Mouse (Mus musculus) heart, adult 2 months (tissue): ENCODE data around the gene Tmem50b. TPM values are rescaled to one million over a fixed set of nuclear protein-coding genes. Genes with fewer than 3 reads are reported as not detected.

Experiments
- DNase-seq, 2 experiments: peaks; one replicate each; pipeline ENCODE4 v3.0.0; 2021
- H3K27ac ChIP-seq: fragments of 200-600 bp; 2 replicates; pipeline ENCODE4 v1.8.1; 2022
- H3K27me3 ChIP-seq: fragments of 200-500 bp; 2 replicates; pipeline ENCODE4 v1.6.1; 2012; ENCODE audit warnings: mild to moderate bottlenecking, low read length, inconsistent platforms, mixed read lengths; ENCODE audit not compliant: control insufficient read depth, insufficient read depth
- H3K36me3 ChIP-seq: fragments of 200-500 bp; 2 replicates; pipeline ENCODE4 v1.6.1; 2012; ENCODE audit warnings: low read length, inconsistent platforms; ENCODE audit not compliant: control insufficient read depth, insufficient read depth
- H3K4me1 ChIP-seq: fragments of 200-500 bp; 2 replicates; pipeline ENCODE4 v1.6.1; 2011; ENCODE audit warnings: low read length; ENCODE audit not compliant: control insufficient read depth, insufficient read depth
- H3K4me3 ChIP-seq: fragments of 200-600 bp; 2 replicates; pipeline ENCODE4 v1.8.1; 2022
- H3K79me2 ChIP-seq: fragments of 200-500 bp; replicated peaks from 2 replicates; pipeline ENCODE4 v1.6.1; 2012; ENCODE audit warnings: mild to moderate bottlenecking, inconsistent platforms, low read length, moderate library complexity, mixed read lengths; ENCODE audit not compliant: control insufficient read depth, insufficient read depth
- H3K9ac ChIP-seq: fragments of 200-500 bp; 2 replicates; pipeline ENCODE4 v1.6.1; 2012; ENCODE audit warnings: low read depth, mild to moderate bottlenecking, control low read depth, inconsistent platforms, low read length, mixed read lengths
- CTCF ChIP-seq: fragments of 200-600 bp; IDR thresholded peaks from 2 replicates; pipeline ENCODE4 v1.8.1; 2022; ENCODE audit warnings: antibody characterized with exemption, mild to moderate bottlenecking, moderate library complexity
- EP300 ChIP-seq: fragments of 200-500 bp; IDR thresholded peaks from 2 replicates; pipeline ENCODE4 v1.6.1; 2011; ENCODE audit warnings: low read depth, low read length, control low read depth; ENCODE audit not compliant: insufficient read depth
- POLR2A ChIP-seq: fragments of 200-500 bp; IDR thresholded peaks from 2 replicates; pipeline ENCODE4 v1.6.1; 2011; ENCODE audit warnings: mild to moderate bottlenecking, low read depth, low read length, control low read depth; ENCODE audit not compliant: insufficient read depth
- WGBS: fragments of 180-500 bp; shearing (Covaris S2); methylation state at CpG from one replicate; pipeline ENCODE4 v1.1.7; 2018; 5-methylcytosine and 5-hydroxymethylcytosine counted together
- intact Hi-C: fragments of 180-260 bp; cut with DNase I; formaldehyde crosslinking; loops from one replicate; pipeline ENCODE4 v1.15.1; 2025
- polyA plus RNA-seq: library from polyadenylated mRNA; depleted of rRNA; stranded (reverse); fragments of >200 nt; gene quantifications from 2 replicates; pipeline ENCODE4 v1.2.3, GENCODE M21; 2012
- total RNA-seq, 2 experiments: library from RNA; stranded (reverse); gene quantifications; 2 replicates each; pipeline ENCODE4 v1.2.3; 2021

The Tmem50b gene
- total and polyA plus RNA-seq, 3 experiments, result 47.0 to 63.4 (median 62.7) TPM

DNA sequence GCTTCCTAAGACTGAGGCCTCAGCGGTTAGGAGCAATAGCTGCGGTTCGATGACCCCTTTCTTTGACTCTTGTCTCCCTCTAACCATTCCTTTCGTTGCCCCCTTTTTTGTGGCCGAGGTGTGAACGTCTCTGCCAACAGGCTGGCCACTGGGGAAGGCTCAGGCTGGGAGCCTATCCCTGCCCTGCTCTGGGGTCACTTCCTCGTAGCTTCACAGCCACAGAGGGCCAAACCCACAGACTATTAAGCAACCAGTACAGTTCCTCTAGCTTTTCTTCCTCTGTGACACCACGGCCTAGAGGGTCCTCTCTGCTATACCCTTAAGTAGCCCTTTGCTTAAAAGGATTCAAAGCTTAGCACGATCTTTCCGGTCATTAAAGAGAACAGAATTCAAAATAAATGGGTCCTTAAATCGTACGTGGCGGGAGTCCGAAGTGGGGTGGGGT is 51.2 kb downstream of the Tmem50b start:
- intact Hi-C loops, result loop anchor here (2.0 to 5.0 kb wide), 3 partner anchors 14 to 51 kb away; partner anchors contain the start of gene Tmem50b
- peaks cover 17% of the 10 kb centered on the region for H3K4me1 ChIP-seq
- WGBS, result 14% methylated on average over 14 of the region's 14 CpGs

DNA sequence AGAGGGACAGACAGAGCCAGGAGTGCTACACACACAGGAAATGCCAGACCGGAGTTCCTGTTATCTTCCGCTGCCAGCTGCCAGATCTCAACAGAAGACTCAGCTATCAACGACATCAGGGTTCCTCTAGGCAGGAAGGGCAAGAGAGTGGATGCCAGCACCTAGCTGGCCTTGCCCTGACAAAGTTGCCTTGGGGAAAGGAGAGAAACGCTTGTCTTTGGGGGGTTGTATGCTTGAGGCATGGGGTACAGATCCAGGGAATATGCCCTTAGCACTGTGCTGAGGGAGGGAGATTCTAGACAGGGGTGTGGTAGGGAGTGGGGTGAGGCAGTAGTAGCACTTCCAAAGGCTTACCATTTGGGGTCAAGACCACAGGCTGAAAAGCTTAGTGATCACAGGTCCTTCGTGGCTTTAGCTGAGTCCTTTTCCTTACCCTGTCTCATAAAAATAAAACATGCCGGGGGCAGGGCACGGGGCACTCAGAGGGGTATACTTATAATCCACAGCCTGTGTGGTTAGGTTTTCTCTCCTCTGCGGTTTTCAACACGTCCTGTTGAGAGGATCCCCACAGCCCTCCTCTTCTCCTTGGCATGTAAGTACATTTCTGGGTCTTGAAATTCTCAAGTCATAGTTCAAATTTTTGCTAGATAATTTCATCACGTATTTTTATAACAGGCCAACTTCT is 51.9 kb downstream of the Tmem50b start:
- Histone ChIP-seq H3K4me1 (peaks cover 16% of the 10 kb centered on the region), H3K4me3 (no peak overlapping the region), H3K79me2 (peaks cover 3% of the 10 kb centered on the region), H3K27me3 (no peaks in the 10 kb centered on the region), H3K9ac (no peak overlapping the region), H3K27ac (peak overlapping the region; percentile 96), H3K36me3 (peaks cover 2% of the 10 kb centered on the region; the same call in 1 of the 2 replicates)
- peak; percentile 34 to 53 for DNase-seq
- intact Hi-C loops, result loop anchor here (2.0 to 5.0 kb wide), 3 partner anchors 13 to 52 kb away; partner anchors contain the start of gene Tmem50b
- TF ChIP-seq CTCF, result no peak
- TF ChIP-seq EP300, result no peak
- TF ChIP-seq POLR2A, result no peak
- 45% methylated on average over 10 of the region's 10 CpGs for WGBS

More for the DNA sequence above, 51.2 kb downstream of the Tmem50b start:
- DNase-seq, result peak; percentile 56 to 72
- Histone ChIP-seq H3K27ac (peak overlapping the region; percentile 96), H3K27me3 (no peaks in the 10 kb centered on the region), H3K79me2 (peaks cover 3% of the 10 kb centered on the region), H3K9ac (peak overlapping the region; percentile 72), H3K4me3 (peak overlapping the region; percentile 96), H3K36me3 (peaks cover 2% of the 10 kb centered on the region; the same call in 1 of the 2 replicates)
- TF ChIP-seq CTCF, result no peak
- peak; percentile 27; the same call in 1 of the 2 replicates for TF ChIP-seq POLR2A
- TF ChIP-seq EP300, result no peak

- intact Hi-C loops, result no loop called here
- no peak for DNase-seq
Measured at GRCm38 (mm10) chr16:91543619-91544018, 54.0 kb downstream of the Tmem50b start.

DNA sequence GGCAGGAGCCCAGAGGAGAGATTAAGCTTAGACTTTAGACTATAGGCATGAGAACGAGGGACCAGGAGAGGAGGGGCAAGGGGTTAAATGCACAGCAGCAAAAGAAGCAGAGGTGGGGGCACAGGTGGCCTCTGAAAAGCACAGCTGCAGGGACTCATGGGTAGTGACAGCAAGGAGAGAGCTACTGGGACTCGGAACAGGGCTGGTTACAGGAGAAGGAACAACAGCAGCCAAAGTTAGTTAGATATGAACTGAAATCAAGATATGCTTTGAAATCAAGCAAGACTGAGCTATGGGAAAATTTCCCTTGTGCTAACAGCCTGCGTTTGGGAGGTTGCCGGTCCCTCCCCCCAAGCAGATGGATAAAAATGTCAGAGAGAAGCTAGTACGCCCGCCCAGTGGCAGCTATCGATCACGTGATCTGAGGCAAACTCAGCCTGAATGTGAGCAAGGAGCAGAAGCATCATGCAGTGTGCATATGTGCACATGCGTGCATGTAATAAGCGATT is 56.0 kb downstream of the Tmem50b start:
- TF ChIP-seq EP300 (no peak), POLR2A (no peak), CTCF (no peak)
- Histone ChIP-seq H3K9ac (peak overlapping the region; percentile 4; the same call in 1 of the 2 replicates), H3K27me3 (no peaks in the 10 kb centered on the region), H3K4me1 (peaks cover 20% of the 10 kb centered on the region), H3K27ac (no peak overlapping the region), H3K36me3 (no peaks in the 10 kb centered on the region), H3K79me2 (no peaks in the 10 kb centered on the region), H3K4me3 (no peak overlapping the region)
- WGBS, result 44% methylated on average over 10 of the region's 10 CpGs
- no peak for DNase-seq
- intact Hi-C loops, result no loop called here

More at GRCm38 (mm10) chr16:91543619-91544018, 54.0 kb downstream of the Tmem50b start:
- Histone ChIP-seq H3K36me3 (no peaks in the 10 kb centered on the region), H3K9ac (no peak overlapping the region), H3K79me2 (no peaks in the 10 kb centered on the region), H3K27ac (no peak overlapping the region), H3K4me1 (peaks cover 16% of the 10 kb centered on the region), H3K27me3 (no peaks in the 10 kb centered on the region), H3K4me3 (no peak overlapping the region)
- 97% methylated on average over 1 of the region's 1 CpGs for WGBS
- TF ChIP-seq CTCF, result no peak
- TF ChIP-seq EP300, result no peak
- no peak for TF ChIP-seq POLR2A

DNA sequence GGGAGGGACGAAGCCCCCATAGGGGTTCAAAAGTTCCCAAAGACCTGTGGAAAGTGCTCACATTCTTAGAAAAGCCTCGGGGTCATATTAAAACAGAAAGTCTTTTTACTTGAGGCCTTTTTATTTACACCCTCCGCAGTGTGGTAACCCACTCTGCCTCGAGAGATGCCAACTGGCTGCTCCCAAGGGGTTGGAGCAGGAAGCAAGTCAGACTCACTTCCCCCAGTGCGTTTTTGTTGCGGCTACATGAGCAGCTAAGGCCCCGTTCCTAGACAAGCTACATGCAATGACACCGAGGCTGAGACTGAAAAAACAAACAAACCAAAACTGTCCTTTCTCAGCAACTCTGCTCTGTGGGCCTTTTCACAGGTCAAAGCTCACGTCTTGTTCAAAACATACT is 59.1 kb downstream of the Tmem50b start:
- Histone ChIP-seq H3K4me3 (no peak overlapping the region), H3K27ac (no peak overlapping the region), H3K79me2 (no peaks in the 10 kb centered on the region), H3K9ac (no peak overlapping the region), H3K27me3 (no peaks in the 10 kb centered on the region), H3K36me3 (no peaks in the 10 kb centered on the region), H3K4me1 (peaks cover 13% of the 10 kb centered on the region)
- intact Hi-C loops, result no loop called here
- no peak for DNase-seq
- 38% methylated on average over 9 of the region's 9 CpGs for WGBS
- no peak for TF ChIP-seq EP300
- no peak for TF ChIP-seq POLR2A
- TF ChIP-seq CTCF, result no peak

DNA sequence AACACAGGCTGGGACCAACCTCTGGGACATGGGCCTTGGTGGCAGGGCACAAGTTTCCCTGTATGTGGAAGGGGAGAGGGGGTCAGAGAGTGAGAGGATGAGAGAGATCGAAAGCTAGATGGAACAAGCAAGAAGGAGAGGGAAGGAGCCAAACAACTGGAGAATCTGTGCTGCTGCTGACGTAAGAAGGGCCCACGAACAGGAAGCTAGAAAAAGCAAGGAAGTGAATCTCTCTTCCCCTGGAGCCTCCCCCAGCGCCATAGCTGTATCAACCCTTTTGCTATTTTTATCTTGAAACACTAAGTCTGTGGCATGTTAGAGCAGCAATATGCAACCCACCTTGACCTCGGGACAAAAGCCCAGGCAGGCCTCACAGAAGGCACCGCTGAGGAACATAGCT is 59.5 kb downstream of the Tmem50b start:
- WGBS, result 14% methylated on average over 6 of the region's 6 CpGs
- Histone ChIP-seq H3K36me3 (no peaks in the 10 kb centered on the region), H3K9ac (no peak overlapping the region), H3K4me3 (no peak overlapping the region), H3K27me3 (no peaks in the 10 kb centered on the region), H3K4me1 (peaks cover 18% of the 10 kb centered on the region), H3K79me2 (no peaks in the 10 kb centered on the region), H3K27ac (peak overlapping the region; percentile 26; the same call in 1 of the 2 replicates)
- DNase-seq, result no peak
- intact Hi-C loops, result no loop called here
- TF ChIP-seq CTCF, result no peak
- no peak for TF ChIP-seq POLR2A
- no peak for TF ChIP-seq EP300
